Mouse (Mus musculus) megakaryocyte, adult 5-6 weeks (primary cell): ENCODE results near the gene Amotl1. TPM values are rescaled to one million over a fixed set of nuclear protein-coding genes. Genes with fewer than 3 reads are reported as not detected.

Experiments
- ATAC-seq: 2 replicates; pipeline ENCODE4 v1.8.0; 2016; ENCODE audit warnings: mild to moderate bottlenecking, inconsistent platforms; ENCODE audit not compliant: poor library complexity, severe bottlenecking
- total RNA-seq, 2 experiments: library from RNA; stranded (forward) in 1 of 2; stranded (reverse) in 1 of 2; fragments of 153-499, 151-499 nt in 1 of 2; fragments of 221-1000, 200-1000 nt in 1 of 2; gene quantifications; 2 replicates each; pipeline versions ENCODE4 v1.2.3 to v1.2.4; 2015 to 2017

The Amotl1 gene
- total RNA-seq, 2 experiments from 2014 or later = not detected

DNA sequence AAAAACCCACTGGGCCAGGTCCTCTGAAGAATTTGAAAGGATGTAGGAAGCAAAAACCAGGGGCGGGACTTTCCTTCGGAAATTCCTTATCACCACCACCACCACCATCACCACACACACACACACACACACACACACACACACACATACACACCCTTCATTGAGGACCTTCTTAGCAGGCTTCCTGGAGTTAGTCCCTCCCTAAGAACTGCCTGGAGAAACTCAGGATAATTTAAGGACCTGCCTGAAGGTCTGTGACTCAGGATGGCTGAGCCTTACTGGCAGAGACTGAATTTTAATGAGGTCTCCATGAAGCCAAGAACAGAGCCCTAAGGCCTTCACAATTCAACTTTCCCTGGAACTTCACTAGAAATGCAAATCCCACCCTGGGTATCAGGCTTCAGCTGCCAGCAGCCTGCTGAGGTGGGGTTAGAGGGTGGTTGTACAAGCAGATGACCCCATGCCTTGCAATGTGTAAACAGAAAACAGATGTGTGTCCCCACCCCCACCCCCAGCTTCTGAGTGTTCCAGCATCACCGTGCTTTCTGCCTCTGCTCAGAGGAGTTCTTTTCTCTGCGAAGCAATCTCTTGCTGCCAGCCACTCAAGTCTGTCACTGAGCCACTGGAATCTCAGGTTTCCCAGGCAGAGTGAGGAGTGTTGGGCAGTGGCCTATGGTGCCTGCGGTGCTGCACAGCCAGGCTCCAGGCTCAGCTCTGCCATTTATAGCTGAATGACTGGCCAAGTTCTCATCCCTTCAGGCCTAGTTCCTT, 2.4 kb downstream of the Amotl1 start:
- ATAC-seq = no peak

DNA sequence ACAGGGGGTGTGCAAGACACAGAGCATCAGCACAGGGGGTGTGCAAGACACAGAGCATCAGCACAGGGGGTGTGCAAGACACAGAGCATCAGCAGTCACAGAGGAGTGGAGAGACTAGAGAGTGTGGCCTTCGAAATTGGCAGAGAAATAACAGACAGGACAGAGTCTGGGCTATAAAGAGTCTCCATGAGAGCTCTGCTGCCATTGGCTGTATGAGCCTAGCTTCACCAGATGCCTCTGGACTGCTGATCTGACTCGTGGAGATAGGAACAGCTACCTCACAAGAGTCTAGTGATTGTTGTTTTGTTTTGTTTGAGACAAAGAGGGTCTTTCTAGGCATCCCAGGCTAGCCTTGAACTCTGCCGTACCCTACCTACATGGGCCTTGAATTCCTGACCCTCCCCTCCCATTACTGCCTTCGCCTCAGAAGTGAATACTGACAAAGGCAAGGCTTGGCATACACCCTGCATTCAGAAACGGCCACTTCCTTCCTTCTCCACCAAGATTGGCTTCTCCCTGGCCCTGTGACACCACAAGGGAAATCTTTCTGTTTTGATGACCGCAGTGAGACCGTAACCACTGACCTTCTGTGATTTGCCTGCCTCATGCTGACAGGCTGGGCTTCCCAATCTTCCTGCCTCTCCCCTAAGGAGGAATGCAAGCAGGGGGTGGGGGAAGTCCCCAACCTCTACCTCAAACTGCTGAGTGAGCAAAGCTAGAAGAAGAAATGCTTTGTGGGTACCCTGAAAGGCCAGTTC, 3.4 kb downstream of the Amotl1 start:
- ATAC-seq = peak; percentile 33

DNA sequence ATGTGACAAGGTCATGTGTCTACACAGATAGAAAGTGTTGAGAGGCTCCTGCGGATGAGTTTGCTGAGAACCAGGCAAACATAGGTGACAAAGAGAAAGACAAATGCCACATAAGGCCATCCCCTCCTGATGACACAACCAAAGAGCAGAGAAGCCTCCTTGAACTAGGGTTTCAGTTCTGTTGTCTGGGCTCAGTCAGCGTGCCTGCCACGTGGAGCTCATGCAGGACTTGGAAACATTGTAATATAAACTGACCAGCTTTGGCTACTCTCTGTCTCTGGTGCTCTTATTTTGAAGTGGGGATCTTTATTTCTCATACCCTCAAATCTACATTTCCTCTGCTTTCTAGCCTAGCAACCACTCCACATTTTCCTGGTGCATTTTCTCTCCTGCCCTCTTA, 8.6 kb downstream of the Amotl1 start:
- ATAC-seq = no peak

DNA sequence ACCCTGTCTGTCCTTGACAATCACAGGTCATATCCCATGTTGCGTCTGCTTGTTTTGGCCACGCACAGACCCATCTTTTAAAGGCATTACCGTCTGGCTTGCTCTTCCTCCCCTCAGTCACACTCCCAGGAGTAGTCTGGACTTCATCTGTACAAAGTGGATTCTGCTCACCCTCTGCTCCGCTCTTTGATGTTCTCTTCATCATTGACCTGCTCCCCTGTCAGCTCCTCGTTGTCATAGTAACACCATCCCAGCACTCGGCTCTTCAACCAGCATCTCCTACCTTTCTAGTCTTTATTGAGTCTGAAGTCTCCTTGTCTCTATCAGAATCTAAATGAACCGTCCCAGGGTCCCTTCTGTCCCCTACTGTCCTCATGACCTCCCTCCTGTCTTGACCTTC, 9.3 kb downstream of the Amotl1 start:
- no peak for ATAC-seq

DNA sequence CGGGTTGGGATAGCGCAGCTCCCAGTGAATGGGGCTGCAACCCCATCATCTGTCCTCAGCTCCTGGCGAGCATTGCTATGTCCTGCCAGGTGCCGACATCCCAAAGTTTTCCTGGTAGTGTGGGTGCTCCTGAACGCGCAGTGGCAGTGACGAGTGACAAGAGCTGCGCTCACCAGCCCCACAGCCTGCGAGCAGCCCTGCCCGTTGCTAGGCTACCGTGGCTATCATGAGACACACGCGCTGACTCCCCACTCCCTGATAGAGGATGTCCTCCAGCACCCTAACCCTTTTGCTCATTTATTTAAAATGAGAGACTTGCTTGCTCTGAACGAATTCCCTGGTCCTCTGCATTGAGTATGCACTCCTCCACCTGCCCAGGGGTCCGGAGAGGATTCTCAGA, 10.7 kb downstream of the Amotl1 start:
- no peak for ATAC-seq

DNA sequence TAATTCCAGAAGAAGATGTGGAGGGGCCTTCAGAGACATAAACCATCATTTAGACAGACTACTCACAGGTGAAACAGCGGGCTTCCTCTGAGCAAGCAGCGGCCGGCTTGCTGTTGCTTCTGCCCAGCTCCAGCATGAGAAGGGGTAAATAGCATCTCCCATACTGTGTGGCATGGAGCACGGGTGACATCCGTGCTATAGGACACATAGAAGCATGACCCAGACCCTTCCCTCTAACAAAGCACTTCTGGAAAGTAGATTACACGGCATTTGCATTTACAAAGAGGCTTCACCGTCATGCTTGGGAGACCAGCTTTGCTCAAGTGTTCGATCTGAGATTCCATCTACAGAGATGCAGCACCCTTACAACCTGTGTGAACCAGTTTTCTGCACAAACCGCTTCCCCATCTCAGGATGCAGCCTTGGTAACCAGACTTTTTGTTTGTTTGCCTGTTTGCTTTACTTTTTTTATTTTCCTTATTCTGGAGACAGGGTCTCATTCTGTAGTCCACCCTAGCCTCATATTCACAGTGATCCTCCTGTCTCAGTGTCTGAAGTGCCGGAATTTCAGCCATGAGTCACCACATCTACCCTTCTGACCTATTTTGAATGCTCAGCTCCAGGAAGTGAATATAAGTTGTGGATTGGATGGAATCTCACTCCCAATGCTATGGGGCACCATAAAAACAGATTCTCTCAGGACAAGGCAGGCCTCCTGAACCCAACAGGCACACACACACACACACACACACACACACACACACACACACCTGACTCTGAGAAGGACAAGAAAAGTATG, 12.3 kb downstream of the Amotl1 start:
- no peak for ATAC-seq

DNA sequence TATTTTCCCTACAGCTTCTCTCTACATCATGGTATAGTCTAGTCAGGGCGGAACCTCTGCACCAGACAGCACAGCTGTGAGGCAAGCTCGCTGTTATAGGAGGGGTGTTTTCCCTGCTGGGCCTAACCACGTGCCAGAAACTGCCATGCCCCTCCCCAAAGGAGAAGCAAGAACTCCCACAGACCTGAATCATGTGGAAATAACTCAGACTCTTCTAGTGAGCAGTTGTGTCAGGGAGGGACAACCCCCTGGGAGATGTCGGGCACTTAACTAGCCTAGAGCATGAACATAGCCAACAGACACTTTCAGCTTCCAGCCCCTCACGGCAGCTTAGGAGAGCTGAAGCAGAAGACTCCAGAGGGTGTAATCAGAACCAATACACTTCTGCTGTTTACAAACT, 13.1 kb downstream of the Amotl1 start:
- no peak for ATAC-seq

DNA sequence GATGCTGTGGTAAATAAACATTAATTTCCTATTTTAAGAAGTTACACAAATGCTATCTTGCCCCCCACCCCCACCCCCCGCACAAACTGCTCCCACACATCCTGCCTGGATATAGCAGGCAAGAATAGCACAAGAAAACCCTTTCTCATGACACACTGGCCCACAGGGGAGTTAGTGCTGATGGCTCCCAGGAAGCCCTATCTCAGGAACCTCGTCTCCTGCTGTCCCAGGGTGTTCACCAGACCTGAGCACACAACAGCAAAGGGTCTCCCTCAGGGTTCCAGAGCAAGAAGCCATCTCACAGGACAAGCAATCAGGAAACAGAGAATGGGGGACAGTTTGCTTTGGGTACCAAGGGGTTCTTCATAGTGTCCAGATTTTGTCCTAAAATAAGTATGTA, 17.3 kb downstream of the Amotl1 start:
- ATAC-seq = no peak

DNA sequence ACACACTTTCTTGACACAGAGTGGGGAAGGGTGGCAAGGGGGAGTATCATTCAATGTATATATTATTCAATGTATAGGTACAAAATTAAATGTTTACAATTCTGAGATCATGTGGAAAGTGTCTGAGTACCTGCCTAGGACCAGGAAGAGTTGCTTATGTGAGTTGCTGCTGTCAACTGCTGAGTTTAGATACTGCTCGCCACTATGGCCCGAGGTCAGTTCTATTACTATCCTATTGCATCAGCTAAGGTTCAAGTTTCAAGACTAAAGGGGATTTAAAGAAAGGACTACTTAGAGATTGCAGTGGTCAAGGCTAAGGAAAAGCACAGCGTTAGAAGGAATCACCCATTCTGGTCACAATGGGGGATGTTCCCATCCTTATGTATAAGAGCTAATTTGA, 18.9 kb downstream of the Amotl1 start:
- ATAC-seq = no peak

DNA sequence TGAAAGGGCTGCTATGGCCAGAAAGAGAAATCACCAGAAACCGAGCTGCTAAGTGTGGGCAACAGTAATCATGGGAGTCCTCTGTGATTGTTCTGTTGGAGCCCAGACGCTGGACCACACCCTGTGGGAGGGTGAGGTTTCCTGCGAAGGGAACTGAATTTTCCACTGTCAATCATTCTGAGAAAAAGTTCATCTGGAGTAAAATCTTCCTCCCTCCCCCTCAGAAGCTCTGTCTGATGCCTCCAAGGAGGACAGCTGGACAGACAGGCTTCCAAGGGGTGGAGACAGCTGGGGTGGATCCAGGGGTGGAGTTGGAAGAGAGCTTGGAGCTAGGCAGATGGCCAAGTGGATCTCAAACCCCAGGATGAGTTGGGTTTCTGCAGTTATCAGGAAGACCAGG, 19.8 kb downstream of the Amotl1 start:
- no peak for ATAC-seq

DNA sequence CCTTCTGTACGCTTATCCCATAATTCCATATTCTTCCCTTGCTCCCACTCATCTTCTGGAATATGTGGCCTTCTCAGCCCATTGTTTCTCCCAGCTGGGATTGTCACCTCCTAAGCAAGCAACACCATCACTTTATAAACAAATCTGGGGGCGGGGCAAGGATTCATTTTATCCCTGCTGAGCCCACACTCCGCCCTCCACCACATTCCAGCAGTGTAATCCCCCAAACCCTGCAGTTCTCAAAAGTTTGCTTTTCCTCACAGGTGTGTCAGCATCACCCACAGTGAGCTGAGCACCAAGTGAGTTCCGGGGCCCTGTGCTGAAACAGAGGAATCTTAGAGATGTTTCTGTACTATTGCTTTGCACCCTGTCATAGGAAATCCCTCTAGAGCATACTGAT, 20.9 kb downstream of the Amotl1 start:
- ATAC-seq = no peak

DNA sequence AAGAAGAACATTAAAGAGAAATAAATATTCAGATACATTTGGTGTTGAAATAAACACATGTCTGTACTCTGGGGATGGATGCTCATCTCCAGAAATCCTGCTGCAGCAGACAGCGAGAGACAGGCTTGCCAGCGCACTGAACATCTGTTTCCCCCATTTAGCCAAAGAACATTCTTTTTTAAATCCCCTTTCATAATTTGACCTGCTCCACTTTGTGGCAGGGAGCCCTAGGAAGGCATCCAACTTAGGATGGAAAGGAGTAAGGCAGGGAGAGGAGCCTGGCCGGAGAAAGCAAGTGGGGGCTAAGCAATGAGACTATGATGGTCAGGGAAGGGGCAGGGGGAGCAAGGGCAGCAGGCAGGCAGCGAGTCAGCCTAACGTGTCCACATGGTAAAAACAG, 21.6 kb downstream of the Amotl1 start:
- ATAC-seq = no peak

DNA sequence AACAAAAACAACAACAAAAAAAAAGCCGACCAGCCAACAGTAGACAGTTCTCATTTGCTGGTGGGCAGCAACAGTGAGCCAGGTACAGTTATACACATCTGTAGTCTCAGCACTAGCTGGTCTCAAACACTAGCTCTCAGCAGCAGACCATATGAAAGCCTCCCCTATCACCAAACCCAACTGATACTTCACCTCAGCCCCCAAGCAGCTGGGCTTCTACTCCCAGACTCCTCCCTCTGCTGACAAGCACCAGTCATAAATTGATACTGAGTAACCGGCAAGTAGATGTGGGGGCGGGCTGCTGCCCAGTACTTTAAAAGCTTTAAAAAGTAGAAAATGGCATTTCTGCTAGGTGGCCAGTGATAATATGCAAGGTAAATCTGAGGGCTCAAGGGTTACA, 22.0 kb downstream of the Amotl1 start:
- ATAC-seq = no peak

DNA sequence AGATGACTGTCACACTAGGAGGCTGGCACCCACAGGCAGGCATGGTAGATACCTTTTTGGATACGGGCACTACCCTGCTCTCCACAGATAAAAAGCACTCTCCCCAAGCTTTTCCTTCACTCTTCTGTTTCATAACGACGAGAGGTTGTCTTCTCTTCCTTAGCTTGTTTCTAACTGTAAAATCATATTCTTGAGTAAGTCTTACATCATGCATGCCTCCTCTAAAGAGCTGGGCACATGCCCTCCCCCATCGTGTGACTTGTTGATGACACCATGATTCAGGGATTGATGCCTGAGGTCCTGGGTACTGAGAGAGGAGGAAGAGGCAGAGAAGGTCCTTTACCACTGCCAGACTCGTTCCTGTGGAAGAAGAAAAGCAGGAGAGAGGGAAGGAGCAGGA, 24.7 kb downstream of the Amotl1 start:
- ATAC-seq = no peak

DNA sequence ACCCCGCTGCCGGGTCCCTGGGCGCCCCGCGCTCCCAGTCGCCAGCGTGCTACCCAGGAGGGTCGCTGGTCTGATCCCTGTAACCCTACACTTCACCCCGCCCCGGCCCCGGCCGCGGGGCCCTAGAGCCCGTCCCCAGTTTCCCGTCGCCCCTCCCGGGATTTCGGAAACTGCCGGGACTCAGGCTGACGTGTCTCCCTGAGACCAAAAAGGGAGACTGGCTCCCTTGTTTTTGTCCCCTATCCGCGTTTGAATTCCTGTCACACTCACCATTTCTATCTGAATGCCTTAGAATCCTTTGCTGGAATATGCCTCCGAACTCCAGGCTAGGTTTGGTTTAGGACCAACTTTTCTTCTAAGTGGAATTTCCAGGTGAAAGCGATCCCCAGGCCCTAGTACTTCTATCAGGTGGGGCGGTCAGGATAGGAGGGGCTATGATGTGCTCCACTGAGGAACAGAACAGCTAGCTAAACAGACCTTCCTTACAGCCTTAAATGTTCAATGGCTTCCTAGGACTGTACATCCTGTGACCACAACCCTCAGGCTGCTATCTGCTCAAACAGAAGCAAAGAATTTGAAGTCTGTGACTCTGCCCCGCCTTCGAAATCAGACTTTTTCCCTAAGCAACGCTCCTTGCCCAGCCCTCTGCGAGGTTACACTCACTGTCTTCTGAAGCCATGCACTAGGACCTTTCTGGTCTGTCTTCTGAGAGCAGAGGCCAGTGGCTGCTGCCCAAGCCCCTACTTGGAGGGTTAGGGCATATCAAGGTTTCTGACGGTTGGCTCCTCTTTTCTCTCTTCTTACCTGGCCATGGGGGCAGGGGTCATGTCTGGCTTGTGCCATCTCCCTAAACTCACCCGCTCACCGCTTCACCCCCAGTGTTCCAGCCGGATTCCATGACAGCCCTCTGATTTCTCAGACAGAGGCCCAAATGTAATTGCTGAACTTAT, 29.6 kb downstream of the Amotl1 start:
- no peak for ATAC-seq

DNA sequence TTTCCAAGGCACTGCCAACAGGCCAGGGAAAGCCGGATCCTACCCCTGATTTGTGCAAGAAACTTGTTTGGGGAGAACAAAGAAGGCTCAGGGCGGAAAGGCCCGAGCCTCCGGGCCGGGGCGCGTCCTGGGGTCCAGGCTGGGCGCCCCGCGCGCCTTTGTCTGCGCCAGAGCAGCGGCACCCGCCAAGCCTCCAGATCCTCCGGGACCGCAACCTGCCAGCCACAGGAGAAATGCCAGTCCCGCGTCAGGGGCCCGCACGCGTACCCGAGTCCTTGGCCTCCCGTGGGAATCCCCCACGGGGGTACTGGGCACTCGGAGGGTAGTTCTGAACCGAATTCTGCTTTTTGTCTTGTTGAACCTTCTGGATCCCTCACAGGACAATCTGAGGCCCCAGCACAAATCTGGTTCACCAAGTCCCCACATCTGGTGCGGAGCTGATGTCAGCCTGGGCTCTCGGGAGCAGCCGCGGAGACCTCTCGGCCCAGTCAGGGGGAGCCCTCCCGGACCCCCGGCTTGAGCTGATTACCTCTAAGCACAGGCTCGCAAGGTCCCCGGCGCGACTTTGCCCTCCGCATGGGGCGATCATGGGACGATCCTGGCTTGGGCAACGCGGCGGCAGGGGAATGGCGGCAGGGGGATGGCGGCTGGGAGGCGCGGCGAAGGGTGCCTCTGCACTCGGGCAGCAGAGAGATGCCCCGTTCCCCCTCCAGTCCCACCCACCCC, 30.5 kb downstream of the Amotl1 start:
- ATAC-seq = no peak

DNA sequence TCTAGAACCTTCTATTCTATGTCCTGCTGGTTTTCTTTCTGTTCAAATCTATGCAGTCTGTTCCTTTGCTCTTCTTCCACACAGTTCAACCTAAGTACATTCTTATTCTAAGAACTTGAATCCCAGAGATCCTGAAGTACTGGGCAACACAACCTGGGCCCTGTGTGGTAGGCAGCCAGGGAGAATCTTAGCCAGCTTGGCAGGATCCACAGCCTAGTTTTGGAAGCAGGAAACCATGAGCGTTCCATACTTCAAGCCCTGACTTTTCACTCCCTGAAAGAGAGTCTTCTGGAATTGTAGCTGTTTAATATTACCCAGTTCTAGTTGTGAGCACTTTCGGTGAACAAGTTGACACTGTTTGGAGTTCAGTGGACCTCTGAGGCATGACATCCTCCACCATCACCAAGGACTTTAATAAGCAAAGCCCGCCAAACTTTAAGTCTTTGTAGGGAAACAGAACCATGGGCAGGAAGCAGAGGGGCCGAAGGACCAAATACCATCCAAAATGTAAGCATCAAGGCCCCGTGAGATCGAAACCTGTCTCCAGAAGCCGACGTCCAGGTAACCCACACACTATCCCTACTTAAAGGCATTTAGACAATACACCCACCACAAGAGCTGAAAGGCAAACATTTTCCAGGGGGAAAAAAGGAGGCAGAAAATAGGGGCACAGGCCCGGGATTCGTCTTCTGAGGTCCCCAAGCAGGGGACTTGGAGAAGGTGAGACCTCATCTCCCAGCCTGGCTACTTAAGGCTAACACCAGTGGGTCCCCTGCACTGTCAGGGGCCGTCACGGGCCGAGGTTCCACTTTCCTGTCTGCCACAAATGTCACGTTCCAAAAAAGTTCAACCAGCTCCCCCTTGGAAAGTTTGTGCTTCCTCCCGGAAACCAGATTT, 31.3 kb downstream of the Amotl1 start:
- ATAC-seq = no peak

DNA sequence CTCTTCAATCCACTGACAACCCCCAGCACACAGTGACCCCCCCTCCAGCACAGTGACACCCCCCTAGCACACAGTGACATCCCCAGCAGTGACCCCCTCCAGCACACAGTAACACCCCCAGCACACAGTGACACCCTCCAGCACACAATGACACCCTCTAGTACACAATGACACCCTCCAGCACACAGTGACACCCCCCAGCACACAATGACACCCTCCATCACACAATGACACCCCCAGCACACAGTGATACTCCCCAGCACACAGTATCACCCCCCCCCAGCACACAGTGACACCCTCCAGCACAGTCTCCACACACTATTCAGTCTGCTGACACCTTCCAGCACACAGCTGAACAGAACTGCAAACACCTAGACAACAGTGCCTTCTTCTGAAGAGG, 32.3 kb downstream of the Amotl1 start:
- no peak for ATAC-seq

DNA sequence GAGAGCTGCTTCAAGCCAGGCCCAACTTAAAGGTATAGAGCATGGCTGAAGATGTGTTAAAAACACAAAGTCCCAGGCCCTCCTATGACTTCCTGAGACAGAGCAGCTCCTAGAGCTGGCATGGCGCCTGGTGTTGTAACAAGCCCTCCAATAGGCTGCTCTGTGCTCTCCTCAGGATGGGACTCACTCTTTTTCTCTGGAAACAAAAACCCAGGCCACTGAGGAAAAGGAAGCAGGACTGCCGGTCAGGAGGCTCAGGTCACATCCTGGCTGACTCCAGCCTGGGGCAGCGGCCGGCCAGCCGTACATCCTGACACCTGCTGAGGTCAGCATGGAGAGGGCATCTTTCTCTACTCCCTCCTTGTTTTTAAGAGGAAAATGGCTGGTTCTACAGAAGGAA, 36.3 kb downstream of the Amotl1 start:
- ATAC-seq = no peak
